Mouse (Mus musculus) urinary bladder, postnatal 4 days (tissue): ENCODE measurements around the gene Vmn1r101.
"Not testable (repeated sequence)": the region's sequence is repeated elsewhere in the genome, so short reads cannot be mapped to it uniquely, and the experiment has no call there.

Source experiments
- DNase-seq, 2 experiments: peaks; one replicate each; pipeline ENCODE4 v3.0.0; 2021 to 2022; ENCODE audit warnings: low spot score in 2 of 2

The Vmn1r101 gene

DNA sequence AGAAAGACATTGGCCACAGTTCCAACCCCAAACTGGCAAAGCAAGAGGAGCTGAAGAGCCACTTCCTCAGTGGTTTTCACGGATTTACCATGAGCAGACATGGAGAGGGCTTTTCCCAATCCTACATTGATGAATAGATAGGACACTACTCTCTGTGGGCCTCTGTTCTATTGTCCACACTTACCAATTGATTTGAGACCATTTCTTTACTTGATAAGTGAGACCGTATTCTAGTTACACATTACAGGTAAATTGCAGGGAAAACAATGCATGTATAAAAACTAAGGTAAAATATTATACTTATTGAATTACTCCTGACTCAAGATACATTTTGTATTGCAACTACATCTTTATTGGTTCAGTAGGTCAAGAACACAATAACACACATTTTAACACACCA lies at the start of gene Vmn1r101:
Gene Vmn1r101 (minus strand): TSS at position 101 of the 400 bp plus-strand sequence.
- not testable (repeated sequence) for DNase-seq

DNA sequence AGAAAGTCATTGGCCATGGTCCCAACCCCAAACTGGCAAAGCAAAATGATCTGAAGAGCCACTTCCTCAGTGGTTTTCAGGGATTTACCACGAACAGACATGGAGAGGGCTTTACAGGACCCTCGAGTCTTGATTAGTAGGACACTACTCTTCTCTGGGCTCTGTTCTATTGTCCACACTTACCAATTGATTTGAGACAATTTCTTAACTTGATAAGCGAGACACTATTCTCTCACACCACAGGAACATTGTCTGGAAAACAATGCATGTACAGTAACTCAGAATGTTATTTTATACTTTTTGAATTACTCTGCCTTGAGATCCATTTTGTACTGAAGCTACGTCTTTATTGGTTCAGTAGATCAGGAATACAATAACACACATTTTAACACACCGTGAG lies 32.4 kb upstream of the Vmn1r101 start, which contains the start of gene Gm10670:
Gene Gm10670 (minus strand): TSS at position 101 of the 400 bp plus-strand sequence.
- not testable (repeated sequence) for DNase-seq

DNA sequence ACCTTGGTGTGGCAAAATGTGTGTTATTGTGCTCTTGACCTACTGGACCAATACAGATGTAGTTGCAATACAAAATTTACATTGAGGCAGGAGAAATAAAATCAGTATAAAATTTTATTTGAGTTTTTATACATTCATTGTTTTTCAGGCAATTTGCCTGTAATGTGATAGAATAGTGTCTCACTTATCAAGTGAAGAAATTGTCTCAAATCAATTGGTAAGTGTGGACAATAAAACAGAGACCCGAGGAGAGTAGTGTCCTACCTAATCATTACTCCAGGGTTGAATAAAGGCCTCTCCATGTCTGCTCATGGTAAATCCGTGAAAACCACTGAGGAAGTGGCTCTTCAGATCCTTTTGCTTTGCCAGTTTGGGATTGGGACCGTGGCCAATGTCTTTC lies 24.8 kb downstream of the Vmn1r101 start, which contains the start of gene Vmn1r100:
Gene Vmn1r100 (plus strand): TSS at position 301 of the 400 bp plus-strand sequence.
- not testable (repeated sequence) for DNase-seq
